Mouse (Mus musculus) stomach, postnatal 0 days (tissue): ENCODE results near the gene Cyp27a1.

Experiments
- CTCF ChIP-seq: IDR thresholded peaks from 2 replicates; pipeline ENCODE4 v1.5.1; 2016; ENCODE audit warnings: antibody characterized with exemption, low read depth, mild to moderate bottlenecking, moderate library complexity
- EP300 ChIP-seq: optimal IDR thresholded peaks from 2 replicates; pipeline ENCODE3; 2016; ENCODE audit warnings: antibody characterized with exemption

- TF ChIP-seq CTCF (no peak), EP300 (no peak)
Measured at GRCm38 (mm10) chr1:74726114-74726513, 12.7 kb downstream of the Cyp27a1 start.
